Mouse (Mus musculus) intestine, postnatal 0 days (tissue): ENCODE data around the gene Mertk. TPM values are rescaled to one million over a fixed set of nuclear protein-coding genes. Genes with fewer than 3 reads are reported as not detected.

Source experiments
- ATAC-seq: fragments of 200-750 bp; cut with Nextera tagmentation; 2 replicates; pipeline ENCODE4 v1.8.0; 2017; ENCODE audit warnings: mild to moderate bottlenecking, moderate TSS enrichment, moderate library complexity
- H3K27ac ChIP-seq: fragments of 300-500 bp; sonication (generic); 2 replicates; pipeline ENCODE4 v1.5.1; 2014; ENCODE audit warnings: mild to moderate bottlenecking, low read depth, low read length, moderate library complexity
- H3K27me3 ChIP-seq: fragments of 300-500 bp; sonication (generic); replicated peaks from 2 replicates; pipeline ENCODE4 v1.6.1; 2014; ENCODE audit warnings: low read length, mixed read lengths; ENCODE audit not compliant: control insufficient read depth, insufficient read depth
- H3K36me3 ChIP-seq: fragments of 300-500 bp; sonication (generic); 2 replicates; pipeline ENCODE4 v1.6.1; 2014; ENCODE audit warnings: mild to moderate bottlenecking, moderate library complexity; ENCODE audit not compliant: control insufficient read depth, insufficient read depth
- H3K4me1 ChIP-seq: fragments of 300-500 bp; sonication (generic); replicated peaks from 2 replicates; pipeline ENCODE4 v1.6.1; 2014; ENCODE audit warnings: antibody characterized with exemption, low read length, mixed read lengths; ENCODE audit not compliant: control insufficient read depth, insufficient read depth
- H3K4me2 ChIP-seq: fragments of 300-500 bp; sonication (generic); replicated peaks from 2 replicates; pipeline ENCODE4 v1.6.1; 2014; ENCODE audit warnings: low read depth, mild to moderate bottlenecking, moderate library complexity
- H3K4me3 ChIP-seq: fragments of 300-500 bp; sonication (generic); 2 replicates; pipeline ENCODE4 v1.5.1; 2014; ENCODE audit warnings: low read depth, low read length
- H3K9ac ChIP-seq: fragments of 300-500 bp; sonication (generic); 2 replicates; pipeline ENCODE4 v1.6.1; 2014; ENCODE audit warnings: mild to moderate bottlenecking, low read depth, low read length
- H3K9me3 ChIP-seq: fragments of 300-500 bp; sonication (generic); 2 replicates; pipeline ENCODE4 v1.6.1; 2016; ENCODE audit warnings: mixed run types; ENCODE audit not compliant: control insufficient read depth
- CTCF ChIP-seq: sonication (generic); IDR thresholded peaks from 2 replicates; pipeline ENCODE4 v1.5.1; 2016; ENCODE audit warnings: low read depth, mild to moderate bottlenecking, control low read depth, antibody characterized with exemption, moderate library complexity
- WGBS: fragments of 180-500 bp; shearing (Covaris S2); extraction: QIAGEN DNeasy Blood & Tissue Kit; methylation state at CpG from one replicate; pipeline ENCODE4 v1.1.7; 2014; 5-methylcytosine and 5-hydroxymethylcytosine counted together
- polyA plus RNA-seq: library from polyadenylated mRNA; unstranded; fragments of >200 nt; fragmentation: Nextera tagmentation; extraction: Ambion mirVana; gene quantifications from 2 replicates; pipeline ENCODE4 v1.2.1, GENCODE M21; 2015

Mertk gene
- polyA plus RNA-seq, 1 experiment from 2014 or later, result 16.2 TPM

GRCm38 (mm10) chr2:128699201-128699885, 587 bp downstream of the Mertk start:
- no peaks in the 10 kb centered on the region for H3K36me3 ChIP-seq
- H3K27ac ChIP-seq, result peak overlapping the region; percentile 95
- H3K4me3 ChIP-seq, result peak overlapping the region; percentile 77
- peak; percentile 53 for ATAC-seq
- H3K9me3 ChIP-seq, result no peaks in the 10 kb centered on the region
- under 1% methylated on average over 24 of the region's 24 CpGs for WGBS
- H3K4me2 ChIP-seq, result peak overlapping the region; percentile 77
- no peaks in the 10 kb centered on the region for H3K27me3 ChIP-seq
- H3K4me1 ChIP-seq, result peaks cover 6% of the 10 kb centered on the region; the same call in 1 of the 2 replicates
- TF ChIP-seq CTCF, result no peak
- peak overlapping the region; percentile 86 for H3K9ac ChIP-seq

GRCm38 (mm10) chr2:128704474-128704873, 5.7 kb downstream of the Mertk start:
- ATAC-seq, result no peak
- Histone ChIP-seq H3K27me3 (no peaks in the 10 kb centered on the region), H3K36me3 (peaks cover 9% of the 10 kb centered on the region; the same call in 1 of the 2 replicates), H3K4me2 (no peak overlapping the region), H3K9ac (no peak overlapping the region), H3K4me1 (no peaks in the 10 kb centered on the region; the same call in none of the 2 replicates), H3K27ac (no peak overlapping the region), H3K4me3 (no peak overlapping the region), H3K9me3 (no peaks in the 10 kb centered on the region)
- no peak for TF ChIP-seq CTCF
- 88% methylated on average over 3 of the region's 3 CpGs for WGBS

GRCm38 (mm10) chr2:128709264-128709663, 10.5 kb downstream of the Mertk start:
- Histone ChIP-seq H3K27ac (peak overlapping the region; percentile 83), H3K4me1 (peaks cover 4% of the 10 kb centered on the region), H3K36me3 (peaks cover 9% of the 10 kb centered on the region; the same call in 1 of the 2 replicates), H3K9me3 (no peaks in the 10 kb centered on the region), H3K4me3 (no peak overlapping the region), H3K4me2 (peak overlapping the region; percentile 27; the same call in 1 of the 2 replicates), H3K9ac (no peak overlapping the region), H3K27me3 (no peaks in the 10 kb centered on the region)
- no peak for ATAC-seq
- 35% methylated on average over 6 of the region's 6 CpGs for WGBS
- no peak for TF ChIP-seq CTCF

GRCm38 (mm10) chr2:128710609-128711008, 11.9 kb downstream of the Mertk start:
- H3K4me3 ChIP-seq, result no peak overlapping the region
- 34% methylated on average over 6 of the region's 6 CpGs for WGBS
- peak overlapping the region; percentile 83 for H3K27ac ChIP-seq
- peak; percentile 88 for ATAC-seq
- H3K4me2 ChIP-seq, result peak overlapping the region; percentile 17
- H3K4me1 ChIP-seq, result peaks cover 4% of the 10 kb centered on the region; the same call in 1 of the 2 replicates
- H3K36me3 ChIP-seq, result 0 out of 2 replicates have a peak, but pooled peaks cover 4% of the 10 kb centered on the region
- no peak for TF ChIP-seq CTCF
- H3K9ac ChIP-seq, result 0 out of 2 replicates have a peak overlapping the region, but pooled peaks have one; percentile 17
- no peaks in the 10 kb centered on the region for H3K27me3 ChIP-seq
- no peaks in the 10 kb centered on the region for H3K9me3 ChIP-seq

- no peaks in the 10 kb centered on the region for H3K9me3 ChIP-seq
- H3K27ac ChIP-seq, result no peak overlapping the region; the same call in 1 of the 2 replicates
- no peak overlapping the region for H3K4me3 ChIP-seq
- TF ChIP-seq CTCF, result 0 out of 2 replicates have a peak, but pooled peaks have one; percentile 0
- WGBS, result 64% methylated on average over 6 of the region's 6 CpGs
- H3K9ac ChIP-seq, result no peak overlapping the region
- no peaks in the 10 kb centered on the region for H3K36me3 ChIP-seq
- peaks cover 4% of the 10 kb centered on the region for H3K4me1 ChIP-seq
- H3K4me2 ChIP-seq, result no peak overlapping the region
- no peak for ATAC-seq
- no peaks in the 10 kb centered on the region for H3K27me3 ChIP-seq
These were observed 14.2 kb downstream of the Mertk start for GRCm38 (mm10) chr2:128712940-128713339.

GRCm38 (mm10) chr2:128713548-128714003, 14.8 kb downstream of the Mertk start:
- H3K4me3 ChIP-seq, result no peak overlapping the region
- no peak for ATAC-seq
- no peak overlapping the region for H3K4me2 ChIP-seq
- H3K9me3 ChIP-seq, result no peaks in the 10 kb centered on the region
- peak overlapping the region; percentile 82 for H3K27ac ChIP-seq
- no peak overlapping the region for H3K9ac ChIP-seq
- no peaks in the 10 kb centered on the region for H3K27me3 ChIP-seq
- 0 out of 2 replicates have a peak, but pooled peaks cover under 1% of the 10 kb centered on the region for H3K36me3 ChIP-seq
- no peak for TF ChIP-seq CTCF
- WGBS, result 32% methylated on average over 5 of the region's 5 CpGs
- peaks cover 6% of the 10 kb centered on the region for H3K4me1 ChIP-seq
